Mouse (Mus musculus): Measurements from ENCODE around the gene C8b. TPM values are rescaled to one million over a fixed set of nuclear protein-coding genes. Genes with fewer than 3 reads are reported as not detected.

The C8b gene
- polyA plus RNA-seq, 1 experiment = not detected

DNA sequence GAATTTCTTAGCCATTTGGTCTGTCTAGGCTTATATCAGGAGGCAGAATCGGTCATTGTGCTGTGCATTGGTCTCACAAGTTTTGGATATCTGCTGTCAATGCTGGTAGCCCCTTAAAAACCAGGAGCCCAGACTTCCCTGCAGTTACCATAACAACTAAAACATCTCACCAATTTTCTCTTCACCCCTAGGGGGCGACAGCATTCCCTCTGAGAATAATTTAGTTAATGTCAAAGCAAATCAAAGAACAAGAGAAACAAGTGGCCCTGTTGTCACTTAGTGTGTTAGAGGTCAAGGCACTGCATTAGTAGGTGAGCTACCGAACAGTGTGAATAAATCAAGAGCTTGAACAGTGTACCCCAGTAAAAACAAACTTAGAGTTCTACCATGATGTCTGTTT is 40.4 kb upstream of the C8b start:
- TF ChIP-seq MAX (IDR thresholded peaks at IDR 0.05) = no peak
- no peak for TF ChIP-seq CTCF (IDR thresholded peaks at IDR 0.05; ENCODE audit: control insufficient read depth, insufficient read depth, insufficient read length)
- no peak for TF ChIP-seq FOSL1 (IDR thresholded peaks at IDR 0.05; ENCODE audit: insufficient read depth, low read length, poor library complexity, severe bottlenecking)
- TF ChIP-seq MYOG (IDR thresholded peaks at IDR 0.05; ENCODE audit: control insufficient read depth, extremely low read depth, insufficient read length) = no peak
- TF ChIP-seq MYOD1 (IDR thresholded peaks at IDR 0.05; ENCODE audit: control insufficient read depth, insufficient read length, low read depth) = no peak
- TF ChIP-seq USF1 (IDR thresholded peaks at IDR 0.05; ENCODE audit: low read depth) = no peak
- TF ChIP-seq CEBPB (IDR thresholded peaks at IDR 0.05; ENCODE audit: low read depth) = no peak
- H3K79me2 ChIP-seq (ENCODE audit: control insufficient read depth, insufficient read depth) = no peaks in the 10 kb centered on the region
- no peaks in the 10 kb centered on the region for H3K79me3 ChIP-seq (ENCODE audit: low read depth)
- H3ac ChIP-seq (ENCODE audit: control insufficient read depth, insufficient read length, low read depth) = no peak overlapping the region
- H3K27me3 ChIP-seq (ENCODE audit: control insufficient read depth, insufficient read depth, insufficient read length) = no peaks in the 10 kb centered on the region
- H3K4me3 ChIP-seq (ENCODE audit: insufficient read depth, poor library complexity, severe bottlenecking) = no peak overlapping the region
- H3K36me3 ChIP-seq (ENCODE audit: control insufficient read depth, insufficient read depth) = no peaks in the 10 kb centered on the region

GRCm38 (mm10) chr4:104729185-104729584 is 36.9 kb upstream of the C8b start:
- Histone ChIP-seq H3K79me2 (ENCODE audit: control insufficient read depth, insufficient read depth) (no peaks in the 10 kb centered on the region), H3K79me3 (ENCODE audit: low read depth) (no peaks in the 10 kb centered on the region), H3K27me3 (ENCODE audit: control insufficient read depth, insufficient read depth, insufficient read length) (no peaks in the 10 kb centered on the region), H3K36me3 (ENCODE audit: control insufficient read depth, insufficient read depth) (no peaks in the 10 kb centered on the region), H3ac (ENCODE audit: control insufficient read depth, insufficient read length, low read depth) (no peak overlapping the region), H3K4me3 (ENCODE audit: insufficient read depth, poor library complexity, severe bottlenecking) (no peak overlapping the region)
- TF ChIP-seq MYOD1 (IDR thresholded peaks at IDR 0.05; ENCODE audit: control insufficient read depth, insufficient read length, low read depth) (no peak), FOSL1 (IDR thresholded peaks at IDR 0.05; ENCODE audit: insufficient read depth, low read length, poor library complexity, severe bottlenecking) (no peak), MAX (IDR thresholded peaks at IDR 0.05) (no peak), CEBPB (IDR thresholded peaks at IDR 0.05; ENCODE audit: low read depth) (no peak), USF1 (IDR thresholded peaks at IDR 0.05; ENCODE audit: low read depth) (no peak), CTCF (IDR thresholded peaks at IDR 0.05; ENCODE audit: control insufficient read depth, insufficient read depth, insufficient read length) (no peak), MYOG (IDR thresholded peaks at IDR 0.05; ENCODE audit: control insufficient read depth, extremely low read depth, insufficient read length) (no peak)

DNA sequence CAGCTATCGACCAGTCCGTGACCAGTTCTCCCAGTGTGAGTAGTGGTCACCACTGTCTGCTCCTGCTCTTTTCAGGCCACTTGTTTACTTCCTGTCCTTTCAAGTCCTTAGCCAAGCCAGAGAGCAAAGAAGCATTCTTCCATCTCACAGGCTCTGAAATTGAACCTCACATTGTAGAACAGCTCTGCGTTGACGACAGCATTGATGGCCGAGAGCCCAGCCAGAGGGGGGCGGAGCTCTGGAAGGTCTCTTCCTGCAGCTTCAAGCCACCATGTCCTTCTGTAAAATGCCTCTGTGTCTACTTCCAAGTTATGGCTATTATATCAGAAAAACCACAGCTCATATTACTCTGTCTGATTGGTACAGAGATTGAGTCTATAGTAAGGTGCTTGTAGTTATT is 19.6 kb upstream of the C8b start:
- TF ChIP-seq CEBPB (IDR thresholded peaks at IDR 0.05; ENCODE audit: low read depth) (no peak), MYOG (IDR thresholded peaks at IDR 0.05; ENCODE audit: control insufficient read depth, extremely low read depth, insufficient read length) (no peak), CTCF (IDR thresholded peaks at IDR 0.05; ENCODE audit: control insufficient read depth, insufficient read depth, insufficient read length) (no peak), FOSL1 (IDR thresholded peaks at IDR 0.05; ENCODE audit: insufficient read depth, low read length, poor library complexity, severe bottlenecking) (no peak), MAX (IDR thresholded peaks at IDR 0.05) (no peak), MYOD1 (IDR thresholded peaks at IDR 0.05; ENCODE audit: control insufficient read depth, insufficient read length, low read depth) (no peak), USF1 (IDR thresholded peaks at IDR 0.05; ENCODE audit: low read depth) (no peak)
- Histone ChIP-seq H3ac (ENCODE audit: control insufficient read depth, insufficient read length, low read depth) (no peak overlapping the region), H3K79me2 (ENCODE audit: control insufficient read depth, insufficient read depth) (no peaks in the 10 kb centered on the region), H3K27me3 (ENCODE audit: control insufficient read depth, insufficient read depth, insufficient read length) (no peaks in the 10 kb centered on the region), H3K79me3 (ENCODE audit: low read depth) (no peaks in the 10 kb centered on the region), H3K4me3 (ENCODE audit: insufficient read depth, poor library complexity, severe bottlenecking) (no peak overlapping the region), H3K36me3 (ENCODE audit: control insufficient read depth, insufficient read depth) (no peaks in the 10 kb centered on the region)

- no peaks in the 10 kb centered on the region for H3K27me3 ChIP-seq (ENCODE audit: control insufficient read depth, insufficient read depth, insufficient read length)
Observed at GRCm38 (mm10) chr4:104754090-104754489, 12.0 kb upstream of the C8b start.

DNA sequence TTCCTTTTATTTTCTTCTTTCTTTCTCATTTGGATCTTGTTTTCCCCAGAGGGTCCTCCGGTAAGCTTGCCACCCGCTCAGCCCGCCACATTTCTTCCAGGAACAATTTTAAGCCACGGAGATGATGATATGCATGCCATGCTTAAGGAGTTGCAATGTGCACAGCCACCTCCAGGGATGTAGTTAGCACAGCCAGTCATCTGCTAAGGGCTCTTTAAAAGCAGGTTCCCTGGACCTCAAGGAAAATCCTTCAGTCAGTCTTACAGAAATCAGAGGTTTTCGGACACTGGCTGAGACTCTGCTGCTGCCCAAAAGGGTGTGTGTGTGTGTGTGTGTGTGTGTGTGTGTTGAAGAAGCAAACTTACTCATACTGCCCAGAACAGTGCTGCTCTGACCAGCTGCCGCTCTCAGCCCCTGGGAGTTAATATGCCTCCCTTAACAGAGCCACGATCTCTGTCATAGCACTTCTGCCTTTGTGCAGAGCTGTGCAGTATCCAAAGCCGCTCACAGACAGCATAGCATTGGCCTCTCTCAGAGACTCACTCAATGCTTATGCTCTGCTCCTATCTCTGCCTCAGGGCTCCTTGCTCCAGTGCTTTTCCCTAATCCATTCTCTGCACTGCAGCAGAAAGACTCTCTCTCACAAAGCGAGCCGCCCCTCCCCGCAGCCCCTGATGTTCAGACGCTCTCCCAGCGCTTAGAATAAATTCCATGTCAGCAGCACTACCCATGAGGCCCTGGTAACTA is 5.1 kb upstream of the C8b start:
- Histone ChIP-seq H3K4me3 (ENCODE audit: insufficient read depth, poor library complexity, severe bottlenecking) (no peak overlapping the region), H3K27me3 (ENCODE audit: control insufficient read depth, insufficient read depth, insufficient read length) (no peaks in the 10 kb centered on the region), H3K79me3 (ENCODE audit: low read depth) (no peaks in the 10 kb centered on the region), H3K36me3 (ENCODE audit: control insufficient read depth, insufficient read depth) (no peaks in the 10 kb centered on the region), H3ac (ENCODE audit: control insufficient read depth, insufficient read length, low read depth) (no peak overlapping the region), H3K79me2 (ENCODE audit: control insufficient read depth, insufficient read depth) (no peaks in the 10 kb centered on the region)
- TF ChIP-seq CTCF (IDR thresholded peaks at IDR 0.05; ENCODE audit: control insufficient read depth, insufficient read depth, insufficient read length) (no peak), MYOG (IDR thresholded peaks at IDR 0.05; ENCODE audit: control insufficient read depth, extremely low read depth, insufficient read length) (no peak), MYOD1 (IDR thresholded peaks at IDR 0.05; ENCODE audit: control insufficient read depth, insufficient read length, low read depth) (no peak), MAX (IDR thresholded peaks at IDR 0.05) (no peak), FOSL1 (IDR thresholded peaks at IDR 0.05; ENCODE audit: insufficient read depth, low read length, poor library complexity, severe bottlenecking) (no peak), USF1 (IDR thresholded peaks at IDR 0.05; ENCODE audit: low read depth) (no peak), CEBPB (IDR thresholded peaks at IDR 0.05; ENCODE audit: low read depth) (no peak)

More at GRCm38 (mm10) chr4:104754090-104754489, 12.0 kb upstream of the C8b start:
- H3K79me3 ChIP-seq (ENCODE audit: low read depth) = no peaks in the 10 kb centered on the region
- no peak overlapping the region for H3K4me3 ChIP-seq (ENCODE audit: insufficient read depth, poor library complexity, severe bottlenecking)
- H3K79me2 ChIP-seq (ENCODE audit: control insufficient read depth, insufficient read depth) = no peaks in the 10 kb centered on the region
- H3ac ChIP-seq (ENCODE audit: control insufficient read depth, insufficient read length, low read depth) = no peak overlapping the region
- H3K36me3 ChIP-seq (ENCODE audit: control insufficient read depth, insufficient read depth) = no peaks in the 10 kb centered on the region
- TF ChIP-seq FOSL1 (IDR thresholded peaks at IDR 0.05; ENCODE audit: insufficient read depth, low read length, poor library complexity, severe bottlenecking) (no peak), MYOD1 (IDR thresholded peaks at IDR 0.05; ENCODE audit: control insufficient read depth, insufficient read length, low read depth) (no peak)

- Histone ChIP-seq H3K4me3 (ENCODE audit: insufficient read depth, poor library complexity, severe bottlenecking) (no peak overlapping the region), H3K79me2 (ENCODE audit: control insufficient read depth, insufficient read depth) (no peaks in the 10 kb centered on the region), H3K27me3 (ENCODE audit: control insufficient read depth, insufficient read depth, insufficient read length) (no peaks in the 10 kb centered on the region), H3K79me3 (ENCODE audit: low read depth) (no peaks in the 10 kb centered on the region), H3K36me3 (ENCODE audit: control insufficient read depth, insufficient read depth) (no peaks in the 10 kb centered on the region), H3ac (ENCODE audit: control insufficient read depth, insufficient read length, low read depth) (no peak overlapping the region)
- TF ChIP-seq CTCF (IDR thresholded peaks at IDR 0.05; ENCODE audit: control insufficient read depth, insufficient read depth, insufficient read length) = no peak
- no peak for TF ChIP-seq USF1 (IDR thresholded peaks at IDR 0.05; ENCODE audit: low read depth)
- no peak for TF ChIP-seq MYOG (IDR thresholded peaks at IDR 0.05; ENCODE audit: control insufficient read depth, extremely low read depth, insufficient read length)
- TF ChIP-seq MAX (IDR thresholded peaks at IDR 0.05) = no peak
- no peak for TF ChIP-seq FOSL1 (IDR thresholded peaks at IDR 0.05; ENCODE audit: insufficient read depth, low read length, poor library complexity, severe bottlenecking)
- TF ChIP-seq CEBPB (IDR thresholded peaks at IDR 0.05; ENCODE audit: low read depth) = no peak
- no peak for TF ChIP-seq MYOD1 (IDR thresholded peaks at IDR 0.05; ENCODE audit: control insufficient read depth, insufficient read length, low read depth)
Observed at GRCm38 (mm10) chr4:104768190-104768589, 2.1 kb downstream of the C8b start.

All from C2C12 (cell line).